Mouse (Mus musculus): Measurements from ENCODE around the gene Gnb1l.

- TF ChIP-seq EP300 (IDR thresholded peaks at IDR 0.05; ENCODE audit: low read depth) (no peak), CTCF (IDR thresholded peaks at IDR 0.05; ENCODE audit: low read depth) (no peak)
Measured at GRCm38 (mm10) chr16:18471381-18471955, 27.0 kb upstream of the Gnb1l start.

All from liver, embryonic 14.5 days (tissue).